Mouse (Mus musculus) midbrain, postnatal 0 days (tissue): Measurements from ENCODE around the gene Mylk. TPM values are rescaled to one million over a fixed set of nuclear protein-coding genes. Genes with fewer than 3 reads are reported as not detected.
A peak's percentile ranks its signal among the peaks of the same experiment; 100 is the strongest.

Experiments used
- ATAC-seq: fragments of 200-750 bp; cut with Nextera tagmentation; 2 replicates; pipeline ENCODE4 v1.8.0; 2017; ENCODE audit warnings: moderate number of reproducible peaks, mild to moderate bottlenecking, moderate TSS enrichment, moderate library complexity; ENCODE audit not compliant: low FRiP score
- DNase-seq: peaks from one replicate; pipeline ENCODE4 v3.0.0-alpha.2; 2015; ENCODE audit warnings: low spot score
- H3K27ac ChIP-seq: fragments of 300-500 bp; sonication (generic); 2 replicates; pipeline ENCODE4 v1.5.1; 2014; ENCODE audit warnings: low read depth, mild to moderate bottlenecking, low read length, mixed read lengths
- H3K27me3 ChIP-seq: fragments of 300-500 bp; sonication (generic); 2 replicates; pipeline ENCODE4 v1.6.1; 2014; ENCODE audit warnings: low read length, control low read depth, mixed read lengths; ENCODE audit not compliant: insufficient read depth
- H3K36me3 ChIP-seq: fragments of 300-500 bp; sonication (generic); 2 replicates; pipeline ENCODE4 v1.6.1; 2014; ENCODE audit warnings: low read length, control low read depth, mixed read lengths; ENCODE audit not compliant: insufficient read depth
- H3K4me1 ChIP-seq: fragments of 300-500 bp; sonication (generic); 2 replicates; pipeline ENCODE4 v1.6.1; 2014; ENCODE audit warnings: mild to moderate bottlenecking, control low read depth, antibody characterized with exemption, low read length, mixed read lengths; ENCODE audit not compliant: insufficient read depth
- H3K4me2 ChIP-seq: fragments of 300-500 bp; sonication (generic); 2 replicates; pipeline ENCODE4 v1.6.1; 2014; ENCODE audit warnings: low read depth, mild to moderate bottlenecking, low read length, mixed read lengths; ENCODE audit not compliant: poor library complexity, severe bottlenecking
- H3K4me3 ChIP-seq: fragments of 300-500 bp; sonication (generic); 2 replicates; pipeline ENCODE4 v1.5.1; 2014; ENCODE audit warnings: low read depth, mild to moderate bottlenecking, low read length, moderate library complexity
- H3K9ac ChIP-seq: fragments of 300-500 bp; sonication (generic); replicated peaks from 2 replicates; pipeline ENCODE4 v1.6.1; 2014; ENCODE audit warnings: mild to moderate bottlenecking, low read length, moderate library complexity, mixed read lengths; ENCODE audit not compliant: poor library complexity, severe bottlenecking
- H3K9me3 ChIP-seq: fragments of 300-500 bp; sonication (generic); 2 replicates; pipeline ENCODE4 v1.6.1; 2016; ENCODE audit warnings: low read length, control low read depth
- CTCF ChIP-seq: IDR thresholded peaks from 2 replicates; pipeline ENCODE4 v1.5.1; 2016; ENCODE audit warnings: antibody characterized with exemption, mild to moderate bottlenecking
- WGBS: fragments of 180-500 bp; shearing (Covaris S2); extraction: QIAGEN DNeasy Blood & Tissue Kit; methylation state at CpG from one replicate; pipeline ENCODE4 v1.1.7; 2014; 5-methylcytosine and 5-hydroxymethylcytosine counted together
- polyA plus RNA-seq: library from polyadenylated mRNA; unstranded; fragments of >200 nt; fragmentation: Nextera tagmentation; extraction: Ambion mirVana; gene quantifications from 2 replicates; pipeline ENCODE4 v1.2.1, GENCODE M21; 2015
- total RNA-seq: library from RNA; depleted of rRNA; stranded (reverse); fragments of >200 nt; gene quantifications from 2 replicates; pipeline ENCODE4 v1.2.3, GENCODE M21; 2014

Mylk gene
- total and polyA plus RNA-seq, 2 experiments from 2014 or later: 3.4 to 5.6 TPM

- Histone ChIP-seq H3K4me2 (no peak overlapping the region), H3K9me3 (no peaks in the 10 kb centered on the region), H3K9ac (no peak overlapping the region), H3K36me3 (no peaks in the 10 kb centered on the region), H3K27ac (no peak overlapping the region), H3K27me3 (no peaks in the 10 kb centered on the region), H3K4me3 (no peak overlapping the region), H3K4me1 (no peaks in the 10 kb centered on the region)
- no peak for TF ChIP-seq CTCF
- WGBS: 85% methylated on average over 8 of the region's 8 CpGs
- DNase-seq (no peak), ATAC-seq (peak; percentile 2; the same call in 1 of the 2 replicates)
These were observed 157.8 kb downstream of the Mylk start for GRCm38 (mm10) chr16:34902761-34903160.

DNA sequence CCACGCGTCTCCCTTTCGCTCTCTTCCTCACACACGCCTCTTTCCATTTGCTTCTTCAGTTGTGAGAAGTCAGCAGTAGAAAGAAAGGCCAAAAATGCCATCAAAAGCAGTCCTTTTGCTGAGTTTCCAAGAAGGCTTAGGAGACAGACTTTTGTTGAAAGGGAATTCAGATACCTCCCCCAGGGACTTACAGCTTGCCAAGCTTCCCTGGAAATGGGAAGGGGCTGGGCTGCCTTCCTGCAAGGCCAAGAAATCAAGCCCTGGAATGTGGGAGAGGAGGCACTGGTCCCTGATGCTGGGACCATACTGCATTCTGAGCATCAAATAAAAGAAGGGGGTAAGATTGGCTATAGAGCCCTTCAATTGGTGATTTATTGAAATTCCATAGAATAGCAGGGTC, 159.9 kb downstream of the Mylk start:
- no peak for DNase-seq
- ATAC-seq: no peak
- WGBS: 75% methylated on average over 4 of the region's 4 CpGs
- Histone ChIP-seq H3K36me3 (no peaks in the 10 kb centered on the region), H3K4me3 (no peak overlapping the region), H3K27ac (no peak overlapping the region), H3K9ac (no peak overlapping the region), H3K4me1 (no peaks in the 10 kb centered on the region), H3K4me2 (no peak overlapping the region), H3K9me3 (no peaks in the 10 kb centered on the region), H3K27me3 (no peaks in the 10 kb centered on the region)
- TF ChIP-seq CTCF: no peak

GRCm38 (mm10) chr16:34909437-34909836, 164.4 kb downstream of the Mylk start:
- DNase-seq (no peak), ATAC-seq (no peak)
- Histone ChIP-seq H3K36me3 (no peaks in the 10 kb centered on the region), H3K27ac (no peak overlapping the region), H3K4me2 (no peak overlapping the region), H3K9me3 (no peaks in the 10 kb centered on the region), H3K4me3 (no peak overlapping the region), H3K9ac (no peak overlapping the region), H3K27me3 (no peaks in the 10 kb centered on the region), H3K4me1 (no peaks in the 10 kb centered on the region)
- 78% methylated on average over 6 of the region's 6 CpGs for WGBS
- TF ChIP-seq CTCF: no peak

DNA sequence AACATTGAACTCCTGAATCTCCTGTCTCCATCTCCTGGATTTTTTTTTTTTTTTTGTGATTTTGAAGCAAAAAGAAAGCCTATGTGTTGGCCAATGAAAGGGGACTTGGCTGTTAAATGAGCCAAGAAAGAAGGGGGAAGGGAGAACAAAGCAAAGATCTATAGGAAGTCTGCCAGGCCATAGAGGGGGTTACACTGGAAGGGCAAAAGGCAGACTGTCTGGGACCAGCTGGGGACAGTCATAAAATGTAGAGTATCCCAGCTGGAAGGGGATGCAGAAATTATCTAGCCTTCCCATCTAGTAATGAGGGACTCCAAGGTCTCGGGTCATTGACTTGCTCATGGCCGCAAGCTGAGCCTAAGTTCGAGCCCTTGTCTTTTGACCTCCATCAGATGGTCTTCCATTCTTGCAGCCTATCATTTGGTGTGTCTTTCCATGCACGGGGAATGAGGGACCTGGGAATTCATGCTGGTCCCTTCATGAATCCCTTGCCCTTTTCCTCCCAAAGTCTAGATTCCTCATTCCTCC, 172.4 kb downstream of the Mylk start:
- no peak for TF ChIP-seq CTCF
- no peaks in the 10 kb centered on the region for H3K27me3 ChIP-seq
- H3K9ac ChIP-seq: no peak overlapping the region
- DNase-seq: no peak
- no peaks in the 10 kb centered on the region for H3K9me3 ChIP-seq
- no peak overlapping the region for H3K4me3 ChIP-seq
- H3K4me2 ChIP-seq: no peak overlapping the region
- H3K36me3 ChIP-seq: no peaks in the 10 kb centered on the region
- no peak for ATAC-seq
- H3K4me1 ChIP-seq: no peaks in the 10 kb centered on the region
- H3K27ac ChIP-seq: no peak overlapping the region
- WGBS: 95% methylated on average over 4 of the region's 4 CpGs

DNA sequence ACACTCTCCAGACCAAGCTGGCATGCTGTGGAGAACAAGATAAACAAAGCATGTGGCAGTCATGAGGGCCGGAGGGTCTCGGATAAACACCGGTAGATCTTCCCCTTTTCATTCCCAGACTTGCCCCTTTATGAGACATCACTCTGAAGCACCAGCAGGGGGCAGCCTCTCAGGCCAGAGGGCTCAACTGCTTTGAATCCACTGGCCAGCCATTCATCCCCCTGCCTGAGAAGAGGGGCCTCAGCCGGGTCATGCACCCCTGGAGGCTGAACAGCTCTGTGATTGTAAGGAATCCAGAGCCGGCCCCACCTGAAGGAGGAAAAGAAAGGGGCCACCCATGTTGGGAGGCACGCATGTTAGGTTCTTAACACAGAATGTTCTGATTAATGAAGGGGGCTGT, 175.2 kb downstream of the Mylk start:
- WGBS: 14% methylated on average over 6 of the region's 6 CpGs
- H3K27ac ChIP-seq: no peak overlapping the region
- no peak overlapping the region for H3K4me3 ChIP-seq
- no peaks in the 10 kb centered on the region for H3K27me3 ChIP-seq
- peak; percentile 70 for TF ChIP-seq CTCF
- no peaks in the 10 kb centered on the region for H3K4me1 ChIP-seq
- H3K4me2 ChIP-seq: no peak overlapping the region
- no peaks in the 10 kb centered on the region for H3K36me3 ChIP-seq
- no peak for ATAC-seq
- peak; percentile 42 for DNase-seq
- H3K9me3 ChIP-seq: no peaks in the 10 kb centered on the region
- no peak overlapping the region for H3K9ac ChIP-seq

GRCm38 (mm10) chr16:34920868-34921267, 175.9 kb downstream of the Mylk start:
- H3K4me3 ChIP-seq: no peak overlapping the region
- H3K36me3 ChIP-seq: no peaks in the 10 kb centered on the region
- no peak for TF ChIP-seq CTCF
- no peaks in the 10 kb centered on the region for H3K9me3 ChIP-seq
- H3K27ac ChIP-seq: 0 out of 2 replicates have a peak overlapping the region, but pooled peaks have one; percentile 38
- no peaks in the 10 kb centered on the region for H3K4me1 ChIP-seq
- ATAC-seq (no peak), DNase-seq (no peak)
- H3K9ac ChIP-seq: no peak overlapping the region
- H3K27me3 ChIP-seq: no peaks in the 10 kb centered on the region
- no peak overlapping the region for H3K4me2 ChIP-seq
- 70% methylated on average over 8 of the region's 8 CpGs for WGBS
